Mouse (Mus musculus): ENCODE results near the gene Bfsp1.

Bfsp1 gene

GRCm38 (mm10) chr2:143853447-143853846 is 9.5 kb downstream of the Bfsp1 start:
- no peak for DNase-seq (ENCODE audit: extremely low read depth, low read depth)

GRCm38 (mm10) chr2:143852295-143853275 is 10.4 kb downstream of the Bfsp1 start:
- no peak for DNase-seq (ENCODE audit: extremely low read depth, low read depth)

GRCm38 (mm10) chr2:143851354-143852221 is 11.4 kb downstream of the Bfsp1 start:
- DNase-seq (ENCODE audit: extremely low read depth, low read depth) = no peak

GRCm38 (mm10) chr2:143847291-143847690 is 15.7 kb downstream of the Bfsp1 start:
- DNase-seq (ENCODE audit: extremely low read depth, low read depth) = peak; percentile 55

- DNase-seq (ENCODE audit: extremely low read depth, low read depth) = no peak
These were observed 16.2 kb downstream of the Bfsp1 start for GRCm38 (mm10) chr2:143846799-143847198.

GRCm38 (mm10) chr2:143844779-143845178 is 18.2 kb downstream of the Bfsp1 start:
- DNase-seq (ENCODE audit: extremely low read depth, low read depth) = no peak

GRCm38 (mm10) chr2:143841536-143841935 is 21.4 kb downstream of the Bfsp1 start:
- no peak for DNase-seq (ENCODE audit: extremely low read depth, low read depth)

GRCm38 (mm10) chr2:143840895-143841294 is 22.1 kb downstream of the Bfsp1 start:
- no peak for DNase-seq (ENCODE audit: extremely low read depth, low read depth)

GRCm38 (mm10) chr2:143839458-143839857 is 23.5 kb downstream of the Bfsp1 start:
- no peak for DNase-seq (ENCODE audit: extremely low read depth, low read depth)

- peak; percentile 29 for DNase-seq (ENCODE audit: extremely low read depth, low read depth)
These were observed 24.3 kb downstream of the Bfsp1 start for GRCm38 (mm10) chr2:143838698-143839097.

- peak; percentile 61 for DNase-seq (ENCODE audit: extremely low read depth, low read depth)
These were observed 25.7 kb downstream of the Bfsp1 start for GRCm38 (mm10) chr2:143837291-143837701.

GRCm38 (mm10) chr2:143835820-143836219 is 27.2 kb downstream of the Bfsp1 start:
- no peak for DNase-seq (ENCODE audit: extremely low read depth, low read depth)

GRCm38 (mm10) chr2:143834082-143834481 is 28.9 kb downstream of the Bfsp1 start:
- no peak for DNase-seq (ENCODE audit: extremely low read depth, low read depth)

- DNase-seq (ENCODE audit: extremely low read depth, low read depth) = no peak
These were observed 30.3 kb downstream of the Bfsp1 start for GRCm38 (mm10) chr2:143832721-143833120.

GRCm38 (mm10) chr2:143831645-143832044 is 31.3 kb downstream of the Bfsp1 start:
- DNase-seq (ENCODE audit: extremely low read depth, low read depth) = no peak

- DNase-seq (ENCODE audit: extremely low read depth, low read depth) = no peak
These were observed 49.5 kb downstream of the Bfsp1 start for GRCm38 (mm10) chr2:143813461-143813860.

- DNase-seq (ENCODE audit: extremely low read depth, low read depth) = no peak
These were observed 50.7 kb downstream of the Bfsp1 start for GRCm38 (mm10) chr2:143812262-143812661.

GRCm38 (mm10) chr2:143808789-143809188 is 54.2 kb downstream of the Bfsp1 start:
- no peak for DNase-seq (ENCODE audit: extremely low read depth, low read depth)

- DNase-seq (ENCODE audit: extremely low read depth, low read depth) = no peak
These were observed 55.9 kb downstream of the Bfsp1 start for GRCm38 (mm10) chr2:143806924-143807664.

GRCm38 (mm10) chr2:143806140-143806923 is 56.6 kb downstream of the Bfsp1 start:
- DNase-seq (ENCODE audit: extremely low read depth, low read depth) = no peak
